Mouse (Mus musculus) left cerebral cortex, adult 11 months (tissue): Measurements from ENCODE around the gene Gnat1.

Experiments used
- DNase-seq: peaks from one replicate; pipeline ENCODE4 v3.0.0; 2022; ENCODE audit warnings: low spot score

Gnat1 gene

GRCm38 (mm10) chr9:107700114-107700571 is 20.6 kb upstream of the Gnat1 start:
- DNase-seq = peak; percentile 36

- DNase-seq = no peak
Observed at GRCm38 (mm10) chr9:107699376-107699980, 20.0 kb upstream of the Gnat1 start.

DNA sequence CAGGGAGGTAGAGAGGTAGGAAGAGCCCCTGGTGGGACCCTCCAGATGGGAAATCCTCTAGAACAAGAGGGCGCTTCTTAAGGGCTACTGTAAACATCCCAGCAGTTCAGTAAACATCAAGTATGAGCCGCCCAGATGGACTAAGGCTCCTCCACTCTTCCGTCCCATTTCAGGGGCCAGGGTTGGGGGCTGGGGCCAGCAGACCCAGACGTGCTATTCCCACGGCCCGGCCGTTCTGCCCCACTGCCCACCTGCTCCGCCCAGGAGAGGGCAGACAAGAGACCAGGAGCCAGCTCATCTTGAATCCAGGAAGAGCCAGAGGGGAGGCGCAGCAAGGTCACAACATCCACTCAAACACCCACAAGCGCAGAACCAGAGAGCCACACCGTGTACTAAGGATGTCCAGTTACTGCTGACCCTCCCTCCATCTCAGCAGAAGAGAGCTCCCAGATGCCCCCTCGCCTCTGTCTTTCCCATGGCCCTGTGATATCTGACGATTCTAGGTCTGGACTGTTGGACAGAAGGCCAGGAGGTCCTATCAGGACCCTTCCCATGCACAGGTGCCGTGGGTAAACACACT is 19.2 kb upstream of the Gnat1 start:
- DNase-seq = no peak

- DNase-seq = no peak
Observed at GRCm38 (mm10) chr9:107697811-107698521, 18.5 kb upstream of the Gnat1 start.

DNA sequence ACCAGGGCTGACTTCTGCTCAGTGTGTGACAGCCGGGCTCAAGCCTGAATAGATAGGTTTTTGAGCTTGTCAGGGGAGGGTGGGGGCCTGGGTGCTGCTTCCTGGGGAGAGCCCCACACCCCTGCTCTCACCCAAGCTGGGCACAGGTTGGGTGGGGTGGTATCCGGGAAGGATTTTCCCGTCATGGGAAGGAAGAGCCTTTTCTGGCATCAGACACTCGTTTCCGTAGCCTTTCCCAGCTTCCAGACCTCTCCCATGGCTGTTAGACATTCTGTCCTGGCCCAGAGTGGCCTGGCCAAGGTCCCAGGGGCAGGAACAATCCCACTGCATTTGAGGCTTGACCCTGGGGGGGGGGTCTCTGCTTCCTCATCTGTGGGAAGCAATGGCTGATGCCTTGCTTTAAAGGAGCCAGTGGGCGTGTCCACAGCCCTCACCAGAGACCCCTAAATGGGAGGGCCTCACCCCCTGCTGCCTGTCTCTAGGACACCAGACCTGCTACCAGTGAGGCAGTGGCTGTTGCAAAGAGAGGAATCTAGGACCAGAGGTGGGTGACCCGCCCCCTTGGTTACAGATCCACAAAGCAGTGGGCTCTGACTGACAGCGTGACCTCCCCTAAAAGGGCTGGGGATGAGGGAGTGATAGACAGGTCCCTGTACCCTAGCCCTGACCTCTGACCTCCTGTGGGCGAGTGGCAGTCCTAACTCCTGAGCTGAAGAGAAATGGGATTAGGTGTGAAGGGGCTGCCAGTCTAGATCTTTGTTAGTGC is 17.5 kb upstream of the Gnat1 start:
- DNase-seq = no peak

DNA sequence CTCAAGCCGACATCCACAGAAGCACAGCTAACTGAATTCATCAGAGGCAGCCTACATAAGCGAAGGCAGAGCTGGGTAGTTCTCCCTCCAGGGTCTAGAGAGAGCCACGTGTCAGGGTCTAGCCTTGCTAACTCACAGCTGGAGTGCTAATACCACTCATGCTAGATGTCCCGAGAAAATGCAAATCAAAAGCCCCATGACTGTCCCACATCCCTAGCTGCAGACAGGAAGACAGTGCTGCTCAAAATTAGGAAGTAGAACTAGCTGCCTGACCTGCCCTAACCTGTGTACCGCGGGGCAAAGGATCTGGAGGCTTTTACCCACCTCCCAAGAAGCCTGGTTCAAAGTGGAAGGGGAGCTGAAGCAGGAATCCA is 16.6 kb upstream of the Gnat1 start:
- no peak for DNase-seq

- DNase-seq = no peak
Observed at GRCm38 (mm10) chr9:107695441-107696105, 16.1 kb upstream of the Gnat1 start.

DNA sequence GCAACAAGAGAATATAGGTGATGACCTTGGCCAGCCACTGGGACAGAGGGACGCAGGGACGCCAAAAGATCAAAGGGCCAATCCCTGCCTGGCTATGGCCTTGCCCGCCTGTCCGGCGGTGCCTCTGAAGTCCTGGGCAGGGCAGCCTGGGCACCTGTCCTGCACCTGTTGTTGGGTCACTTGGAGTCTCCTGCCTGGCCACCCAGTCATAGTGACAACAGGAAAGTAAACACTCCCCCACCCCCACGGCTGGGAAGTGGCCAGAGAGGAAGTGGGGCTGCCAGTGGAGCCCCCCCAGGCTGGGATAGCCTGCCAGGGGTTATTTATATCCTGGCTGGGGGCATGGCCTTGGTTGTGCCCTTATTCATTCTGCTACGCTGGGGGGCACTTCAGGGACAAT is 15.1 kb upstream of the Gnat1 start:
- no peak for DNase-seq

GRCm38 (mm10) chr9:107693433-107693987 is 14.0 kb upstream of the Gnat1 start:
- DNase-seq = no peak

DNA sequence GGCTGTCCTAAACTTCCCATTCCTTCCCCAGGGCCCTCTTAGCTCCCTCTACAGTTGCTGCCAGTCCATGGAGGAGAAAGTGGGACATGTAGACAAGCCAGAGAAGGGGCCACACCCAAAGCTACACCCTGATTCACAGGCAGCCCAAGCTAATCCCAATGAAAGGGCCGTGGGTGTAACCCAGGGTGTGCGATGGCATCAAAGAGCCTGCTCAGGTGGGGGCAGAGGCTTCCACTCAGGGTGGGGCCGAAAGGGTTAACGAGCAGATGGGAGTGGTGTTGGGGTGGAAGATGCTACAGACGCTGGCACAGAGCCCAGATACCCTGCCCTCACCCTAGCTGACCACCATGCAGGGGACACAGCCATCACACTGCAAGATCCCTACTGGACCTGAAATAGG is 13.3 kb upstream of the Gnat1 start:
- no peak for DNase-seq

GRCm38 (mm10) chr9:107690391-107690790 is 10.9 kb upstream of the Gnat1 start:
- DNase-seq = no peak

DNA sequence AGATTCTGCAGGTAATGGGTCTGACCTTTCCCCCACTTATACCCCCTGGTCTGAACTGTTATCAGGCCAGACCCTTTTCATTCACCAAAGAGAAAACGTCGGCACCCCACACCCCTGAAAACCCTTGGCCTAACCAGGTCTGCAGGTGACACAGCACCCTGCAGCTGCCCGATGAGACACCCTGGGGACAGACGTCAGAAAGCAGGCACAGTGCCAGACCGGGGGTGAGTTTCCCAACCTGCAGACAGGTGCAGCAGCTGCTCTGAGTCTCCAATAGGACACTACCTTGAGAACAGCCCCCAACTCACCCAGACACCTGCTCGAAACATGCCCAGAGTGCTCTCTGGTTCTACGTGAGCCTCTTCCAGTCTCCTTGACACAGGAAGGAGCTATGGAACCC is 9.4 kb upstream of the Gnat1 start:
- no peak for DNase-seq

GRCm38 (mm10) chr9:107688415-107688814 is 8.9 kb upstream of the Gnat1 start:
- DNase-seq = no peak

DNA sequence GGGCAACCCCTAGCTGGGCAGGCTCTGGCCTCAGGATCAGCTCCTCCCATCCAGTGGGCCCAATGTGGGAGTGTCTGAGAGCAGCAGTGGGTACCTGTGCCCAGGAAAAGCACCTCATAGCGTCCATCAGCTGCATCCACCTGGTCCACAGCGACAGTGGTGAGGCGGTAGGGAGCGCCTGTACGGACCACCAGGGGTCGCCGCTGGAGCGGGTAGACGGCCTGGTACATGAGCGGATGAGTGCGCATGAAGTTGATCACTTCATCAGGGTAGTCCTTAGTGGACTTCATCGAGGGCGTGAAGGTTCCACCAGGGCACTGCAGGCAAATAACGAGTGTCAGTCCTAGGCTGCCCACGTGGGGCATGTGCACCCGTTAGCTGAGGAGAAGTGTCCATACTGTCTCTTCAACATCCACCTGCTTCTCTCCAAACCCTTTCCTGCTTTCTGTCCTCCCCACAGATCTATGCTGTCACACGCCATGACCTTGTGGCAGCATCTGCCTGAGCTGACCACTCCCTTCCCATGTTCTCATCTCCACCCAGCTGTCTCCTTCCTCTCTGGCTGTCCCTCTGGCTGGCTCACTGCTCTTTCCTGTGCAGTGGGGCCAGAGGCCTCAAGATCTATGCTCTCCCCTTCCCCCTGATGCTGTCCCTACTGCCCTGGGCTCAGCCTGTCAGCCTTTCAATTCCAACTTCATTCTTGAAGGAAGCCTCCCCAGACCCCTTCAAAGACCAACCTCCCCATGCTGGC is 5.9 kb upstream of the Gnat1 start:
- no peak for DNase-seq

GRCm38 (mm10) chr9:107682405-107682804 is 2.9 kb upstream of the Gnat1 start:
- no peak for DNase-seq

GRCm38 (mm10) chr9:107678861-107679260 is 651 bp downstream of the Gnat1 start:
- DNase-seq = no peak

- peak; percentile 73 for DNase-seq
Observed at GRCm38 (mm10) chr9:107677819-107678526, 1.5 kb downstream of the Gnat1 start.

DNA sequence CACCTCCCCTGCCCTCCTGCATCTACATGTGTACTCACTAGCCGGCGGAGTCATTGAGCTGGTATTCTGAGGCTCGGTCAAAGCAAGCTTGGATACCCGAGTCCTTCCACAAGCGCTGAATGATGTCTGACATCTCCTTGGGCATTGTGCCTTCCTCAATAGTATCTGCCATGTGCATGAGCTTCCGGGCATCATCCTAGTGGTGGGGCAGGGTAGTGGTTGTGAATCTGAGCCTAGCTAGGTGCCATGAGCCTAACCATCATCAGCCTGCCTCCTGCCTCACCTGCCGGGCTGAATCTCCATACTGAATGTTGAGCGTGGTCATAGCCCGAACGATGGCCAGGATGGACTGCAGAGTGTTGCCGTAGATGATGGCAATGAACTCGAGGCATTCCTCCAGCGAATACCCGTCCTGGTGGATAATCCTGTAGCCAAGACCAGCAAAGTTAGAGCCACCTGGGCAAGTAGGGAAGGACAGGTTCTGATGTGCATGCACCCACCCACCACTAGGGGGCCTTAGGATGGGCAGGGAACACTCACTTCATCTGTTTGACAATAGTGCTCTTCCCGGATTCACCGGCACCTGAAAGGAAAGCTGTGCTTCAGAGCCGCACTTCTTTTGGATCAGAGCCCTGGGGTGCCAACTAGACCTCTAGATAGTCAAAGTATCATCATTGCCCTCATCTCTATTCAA is 2.3 kb downstream of the Gnat1 start:
- no peak for DNase-seq

- DNase-seq = no peak
Observed at GRCm38 (mm10) chr9:107676302-107676701, 3.2 kb downstream of the Gnat1 start.
